Mouse (Mus musculus) hindlimb bud, embryonic 11.5 days (tissue): ENCODE data around the gene Bcl9.
A peak's percentile ranks its signal among the peaks of the same experiment; 100 is the strongest.

Source experiments
- DNase-seq: peaks from one replicate; pipeline ENCODE4 v3.0.0-alpha.2; 2012; ENCODE audit warnings: low read depth, low spot score; ENCODE audit errors: extremely low spot score

The Bcl9 gene

GRCm38 (mm10) chr3:97297553-97298432, at the start of gene Bcl9:
Bcl9 (minus strand) TSS chr3:97297917.
- peak; percentile 91 for DNase-seq

- DNase-seq, result no peak
Measured at GRCm38 (mm10) chr3:97339193-97339576, 41.5 kb upstream of the Bcl9 start.

- DNase-seq, result peak; percentile 94
Measured at GRCm38 (mm10) chr3:97338522-97339192, 40.9 kb upstream of the Bcl9 start.

GRCm38 (mm10) chr3:97337306-97337705, 39.6 kb upstream of the Bcl9 start:
- no peak for DNase-seq

- no peak for DNase-seq
Measured at GRCm38 (mm10) chr3:97336331-97336730, 38.6 kb upstream of the Bcl9 start.

GRCm38 (mm10) chr3:97334618-97335017, 36.9 kb upstream of the Bcl9 start:
- DNase-seq, result no peak

- DNase-seq, result no peak
Measured at GRCm38 (mm10) chr3:97332172-97332571, 34.5 kb upstream of the Bcl9 start.

- no peak for DNase-seq
Measured at GRCm38 (mm10) chr3:97327809-97328208, 30.1 kb upstream of the Bcl9 start.

GRCm38 (mm10) chr3:97327356-97327755, 29.6 kb upstream of the Bcl9 start:
- DNase-seq, result no peak

- DNase-seq, result no peak
Measured at GRCm38 (mm10) chr3:97325621-97326345, 28.1 kb upstream of the Bcl9 start.

- no peak for DNase-seq
Measured at GRCm38 (mm10) chr3:97324046-97324445, 26.3 kb upstream of the Bcl9 start.

GRCm38 (mm10) chr3:97317302-97317701, 19.6 kb upstream of the Bcl9 start:
- DNase-seq, result no peak

GRCm38 (mm10) chr3:97313431-97313830, 15.7 kb upstream of the Bcl9 start:
- no peak for DNase-seq

GRCm38 (mm10) chr3:97311998-97312397, 14.3 kb upstream of the Bcl9 start:
- DNase-seq, result no peak

- no peak for DNase-seq
Measured at GRCm38 (mm10) chr3:97309748-97310536, 12.2 kb upstream of the Bcl9 start.

- DNase-seq, result no peak
Measured at GRCm38 (mm10) chr3:97308440-97308839, 10.7 kb upstream of the Bcl9 start.

GRCm38 (mm10) chr3:97305907-97306306, 8.2 kb upstream of the Bcl9 start:
- no peak for DNase-seq

GRCm38 (mm10) chr3:97301586-97301985, 3.9 kb upstream of the Bcl9 start:
- no peak for DNase-seq

GRCm38 (mm10) chr3:97300370-97300769, 2.7 kb upstream of the Bcl9 start:
- no peak for DNase-seq

GRCm38 (mm10) chr3:97299885-97300284, 2.2 kb upstream of the Bcl9 start:
- DNase-seq, result no peak
